Mouse (Mus musculus): ENCODE data around the gene Dpm2.
A peak's percentile ranks its signal among the peaks of the same experiment; 100 is the strongest.

Dpm2 gene

GRCm38 (mm10) chr2:32570698-32571494 is at the start of gene Dpm2:
Gene Dpm2 (plus strand): TSS chr2:32570858.
- peak; percentile 87 to 88 for DNase-seq (ENCODE audit: low spot score in 2 of 2)

DNA sequence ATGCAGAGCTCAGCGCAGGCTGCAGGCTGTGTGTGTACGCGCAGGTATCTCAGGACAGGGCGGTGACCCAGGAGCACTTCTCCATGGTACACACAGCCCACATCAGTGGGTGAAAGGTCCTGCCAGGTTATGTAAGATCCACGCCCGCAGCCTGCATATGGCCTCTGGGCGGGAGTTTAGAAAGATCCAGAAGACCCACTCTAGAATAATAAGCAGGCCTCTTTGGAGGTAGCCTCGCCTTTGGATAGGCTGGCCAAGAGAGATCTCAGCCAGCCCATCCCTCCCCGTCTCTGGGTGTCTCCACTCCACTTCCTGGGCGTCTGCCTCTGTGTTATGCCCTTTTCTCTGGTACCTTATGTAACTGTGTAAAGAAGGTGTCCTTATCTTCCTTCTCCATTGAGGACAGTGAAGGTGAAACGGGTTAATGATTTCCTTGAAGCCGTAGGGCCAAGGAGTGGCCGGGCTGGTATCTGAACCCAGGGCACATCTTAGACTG is 46.1 kb upstream of the Dpm2 start:
- DNase-seq (ENCODE audit: low spot score in 2 of 2): no peak

- DNase-seq (ENCODE audit: low spot score in 2 of 2): no peak
Measured at GRCm38 (mm10) chr2:32525816-32526215, 44.8 kb upstream of the Dpm2 start.

DNA sequence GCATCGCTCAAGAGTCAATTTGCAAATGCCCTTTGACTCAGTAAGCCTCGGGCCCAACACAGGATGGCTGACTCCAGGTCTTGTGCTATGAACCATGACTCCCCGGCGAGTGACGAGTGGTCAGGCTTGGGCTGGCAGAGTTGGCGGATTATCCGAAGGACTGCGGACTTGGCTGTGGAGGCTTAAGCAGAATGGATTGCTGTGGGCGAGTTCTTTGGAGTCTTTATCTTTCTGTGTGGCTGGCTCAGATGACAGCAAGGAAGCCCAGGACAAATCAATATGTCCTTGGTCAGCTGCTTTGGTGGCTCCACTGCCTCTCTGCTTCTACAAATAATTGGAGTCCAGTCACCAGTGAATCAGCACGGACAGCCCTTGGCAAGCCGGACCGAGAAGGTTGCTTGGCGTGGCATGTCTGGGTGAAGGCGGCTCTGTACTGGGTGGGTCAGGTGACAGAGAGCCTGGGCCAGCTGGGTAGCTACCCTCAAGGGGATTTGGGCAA is 43.1 kb upstream of the Dpm2 start:
- no peak for DNase-seq (ENCODE audit: low spot score in 2 of 2)

DNA sequence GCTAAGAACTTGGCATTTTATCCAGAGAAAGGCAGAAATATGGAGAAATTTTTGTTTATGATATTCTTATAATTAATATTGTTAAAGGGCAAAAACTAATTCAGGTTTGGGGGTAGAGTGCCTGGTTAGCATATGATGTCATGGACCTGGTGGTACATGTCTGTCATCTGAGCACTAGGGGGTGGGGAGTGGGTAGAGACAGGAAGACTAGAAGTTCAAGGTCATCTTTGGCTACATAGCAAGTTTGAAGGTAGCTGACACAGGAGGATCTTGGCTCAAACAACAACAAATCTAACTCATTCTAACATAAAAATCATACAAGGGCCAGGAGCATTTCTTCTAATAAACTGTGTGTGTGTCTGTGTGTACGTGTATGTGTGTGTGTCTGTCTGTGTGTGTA is 42.3 kb upstream of the Dpm2 start:
- no peak for DNase-seq (ENCODE audit: low spot score in 2 of 2)

- DNase-seq (ENCODE audit: low spot score in 2 of 2): no peak
Measured at GRCm38 (mm10) chr2:32530479-32530878, 40.2 kb upstream of the Dpm2 start.

DNA sequence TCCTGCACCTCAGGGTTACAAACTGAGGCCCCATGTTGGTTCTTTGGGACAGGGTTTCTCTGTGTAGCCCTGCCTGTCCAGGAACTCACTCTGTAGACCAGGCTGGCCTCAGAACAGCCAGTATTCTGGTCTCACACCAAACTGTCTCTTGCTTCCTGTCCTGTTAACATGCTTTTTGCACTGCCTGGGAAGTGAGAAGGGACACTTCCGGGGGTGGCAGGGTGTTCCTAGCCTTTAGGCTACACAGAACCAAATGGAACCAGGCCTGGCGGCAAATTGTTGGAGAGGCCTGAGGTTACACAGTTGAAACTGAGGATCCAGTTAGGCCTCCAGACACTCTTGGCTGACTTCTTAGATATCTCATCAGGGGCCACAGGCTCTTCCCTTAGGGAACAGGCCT is 37.5 kb upstream of the Dpm2 start:
- DNase-seq (ENCODE audit: low spot score in 2 of 2): no peak

GRCm38 (mm10) chr2:32534061-32534732 is 36.5 kb upstream of the Dpm2 start:
- DNase-seq (ENCODE audit: low spot score in 2 of 2): peak in 1 of 2 experiments; percentile 29

GRCm38 (mm10) chr2:32534733-32535471 is 35.8 kb upstream of the Dpm2 start, which contains the start of gene Fam102a:
Gene Fam102a (plus strand): TSS chr2:32535332.
- peak; percentile 98 to 99 for DNase-seq (ENCODE audit: low spot score in 2 of 2)

GRCm38 (mm10) chr2:32535501-32535991 is 35.1 kb upstream of the Dpm2 start:
- DNase-seq (ENCODE audit: low spot score in 2 of 2): no peak

GRCm38 (mm10) chr2:32536086-32536633 is 34.5 kb upstream of the Dpm2 start:
- DNase-seq (ENCODE audit: low spot score in 2 of 2): no peak

DNA sequence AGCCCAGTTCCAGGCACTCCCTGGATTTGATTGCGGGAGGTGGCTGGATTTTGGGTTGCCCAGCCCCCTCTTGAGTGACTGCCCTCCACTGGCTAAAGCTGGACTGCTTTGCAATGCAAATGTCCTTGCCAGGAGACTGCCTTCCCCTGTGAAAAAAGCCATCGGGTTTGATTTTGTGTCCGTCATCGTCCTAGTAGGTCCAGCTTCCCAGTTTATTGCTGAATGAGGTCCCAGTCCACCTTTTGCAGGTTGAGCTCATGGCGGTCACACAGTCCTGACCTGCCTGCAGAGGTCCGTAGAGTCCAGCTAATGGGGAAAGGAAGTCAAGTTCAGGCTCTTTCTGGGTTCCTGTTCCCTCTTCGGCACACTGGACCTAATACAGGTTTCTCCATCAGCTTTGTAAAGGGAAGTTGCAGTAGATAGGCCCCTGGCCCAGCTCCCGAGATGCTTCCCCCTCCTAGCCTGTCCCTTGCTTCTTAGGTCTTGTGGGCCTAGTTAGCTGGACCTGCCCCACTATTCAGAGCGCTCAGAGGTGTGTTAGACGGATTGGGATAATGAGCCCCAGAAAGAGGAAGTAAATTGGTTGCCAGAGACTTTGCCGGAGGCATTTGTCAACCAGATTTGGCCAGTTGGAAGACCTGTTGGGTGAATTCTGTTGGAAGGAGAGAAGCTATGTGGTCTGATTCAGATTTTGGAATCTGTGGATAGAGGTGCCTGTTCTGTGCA is 33.9 kb upstream of the Dpm2 start:
- DNase-seq (ENCODE audit: low spot score in 2 of 2): no peak

DNA sequence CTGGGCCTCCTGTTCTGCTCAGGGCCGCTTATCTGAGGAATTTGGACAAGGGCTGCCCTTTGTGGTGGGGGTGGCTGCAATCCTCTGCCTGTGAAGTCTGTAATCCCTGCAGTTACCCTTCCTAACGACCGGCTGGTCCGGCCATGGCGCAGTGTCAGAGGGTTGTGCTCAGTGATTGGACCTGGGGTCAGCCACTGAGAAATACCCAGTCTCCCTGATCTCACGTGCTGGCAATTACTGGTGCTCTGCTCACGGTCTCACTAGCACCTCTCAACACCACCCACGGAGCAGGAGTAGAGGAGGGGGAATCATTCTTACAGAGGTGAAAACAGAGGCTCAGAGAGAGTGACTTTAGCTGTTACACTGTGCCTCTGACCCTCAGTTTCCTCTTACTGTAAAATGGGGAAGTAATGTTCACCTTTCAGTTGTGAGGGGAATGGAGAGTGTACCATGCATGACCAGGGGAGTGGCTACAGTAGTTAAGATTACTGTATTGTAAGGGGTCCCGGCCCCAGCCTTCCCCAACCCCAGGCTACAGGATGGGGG is 33.2 kb upstream of the Dpm2 start:
- no peak for DNase-seq (ENCODE audit: low spot score in 2 of 2)

GRCm38 (mm10) chr2:32537941-32538340 is 32.7 kb upstream of the Dpm2 start:
- no peak for DNase-seq (ENCODE audit: low spot score in 2 of 2)

DNA sequence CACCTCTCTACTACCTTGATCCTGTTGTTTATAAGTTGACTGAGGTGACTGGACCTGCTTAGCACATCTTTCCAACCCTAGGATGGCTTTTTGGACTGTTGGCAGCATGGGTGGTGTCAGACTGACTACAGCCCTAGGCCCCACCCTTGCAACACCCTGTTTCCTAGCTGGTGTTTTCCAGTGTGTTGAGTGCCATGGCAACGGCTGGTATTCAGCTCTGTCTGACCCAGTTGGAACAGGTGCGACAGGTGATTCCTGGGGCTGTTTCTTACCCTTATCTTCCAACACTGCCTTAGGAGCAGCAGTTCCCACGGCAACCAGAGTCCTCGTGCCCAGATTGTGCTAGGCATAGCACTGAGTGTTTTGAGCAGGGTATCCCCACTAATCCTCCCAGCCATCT is 32.2 kb upstream of the Dpm2 start:
- DNase-seq (ENCODE audit: low spot score in 2 of 2): no peak

- DNase-seq (ENCODE audit: low spot score in 2 of 2): no peak
Measured at GRCm38 (mm10) chr2:32539452-32539981, 31.1 kb upstream of the Dpm2 start.

- DNase-seq (ENCODE audit: low spot score in 2 of 2): no peak
Measured at GRCm38 (mm10) chr2:32541333-32541908, 29.2 kb upstream of the Dpm2 start.

DNA sequence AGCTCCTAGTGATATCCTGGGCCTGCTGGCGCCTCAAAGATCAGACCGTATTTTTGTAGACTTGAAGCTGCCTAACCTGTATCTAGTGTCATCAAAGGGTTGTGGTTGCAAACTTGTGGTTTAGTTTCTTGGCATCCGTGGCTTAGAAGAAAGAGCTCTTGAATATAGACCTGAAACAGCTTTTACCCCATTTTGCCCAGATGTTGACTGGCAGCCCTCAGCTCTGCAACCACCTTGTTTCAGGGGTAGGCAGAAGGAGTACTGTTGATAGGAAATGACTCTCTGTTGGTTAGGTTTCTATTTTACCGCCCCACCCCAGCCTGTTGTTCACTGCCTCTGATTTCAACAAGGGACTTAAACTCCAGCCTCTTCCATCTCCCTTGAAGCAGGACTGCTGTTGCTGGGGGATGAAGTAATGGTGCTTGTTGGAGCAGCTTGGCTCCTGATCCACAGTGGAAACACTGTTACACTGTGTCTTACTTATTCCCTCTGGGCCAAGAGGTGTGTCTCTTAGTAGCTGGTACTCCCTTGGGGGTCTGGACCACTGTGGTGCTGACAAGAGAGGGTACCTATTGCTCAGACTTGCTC is 28.6 kb upstream of the Dpm2 start:
- DNase-seq (ENCODE audit: low spot score in 2 of 2): peak; percentile 79 to 84

DNA sequence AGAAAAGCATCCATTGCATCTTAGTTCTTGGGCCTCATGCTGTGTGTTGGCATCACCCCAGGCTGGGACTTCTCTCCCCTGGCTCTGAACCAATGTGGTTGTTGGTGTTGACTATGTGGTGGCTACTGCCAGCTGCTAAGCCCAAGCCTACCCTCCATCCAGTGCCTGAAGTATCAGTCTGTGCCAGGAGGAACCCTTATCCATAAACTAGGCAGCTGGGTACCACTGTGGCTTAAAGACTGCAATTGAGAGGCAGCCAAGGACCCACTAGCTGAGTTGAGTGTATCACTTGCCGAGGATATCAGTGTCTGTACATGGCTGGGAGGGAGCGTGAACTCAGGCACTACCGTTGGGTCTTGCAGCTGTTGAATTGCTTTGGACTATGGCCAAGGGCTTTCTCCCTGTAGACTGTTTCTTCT is 27.6 kb upstream of the Dpm2 start:
- no peak for DNase-seq (ENCODE audit: low spot score in 2 of 2)

- DNase-seq (ENCODE audit: low spot score in 2 of 2): no peak
Measured at GRCm38 (mm10) chr2:32546951-32547350, 23.7 kb upstream of the Dpm2 start.
